Mouse (Mus musculus) embryonic fibroblast, embryonic 13.5 days (primary cell): ENCODE measurements around the gene Gm7694.

ENCODE experiments used
- CTCF ChIP-seq: IDR thresholded peaks from 2 replicates; pipeline ENCODE4 v1.5.1; 2011; ENCODE audit warnings: mild to moderate bottlenecking, control low read depth, low read length, moderate library complexity, borderline replicate concordance; ENCODE audit not compliant: insufficient read depth
- POLR2A ChIP-seq: IDR thresholded peaks from 2 replicates; pipeline ENCODE4 v1.6.1; 2011; ENCODE audit warnings: low read depth, mild to moderate bottlenecking, control low read depth, low read length, moderate library complexity

GRCm38 (mm10) chr1:170351080-170351479, 44.9 kb upstream of the Gm7694 start:
- no peak for TF ChIP-seq POLR2A
- no peak for TF ChIP-seq CTCF
